Comparison of ENCODE assay signal across 11 mouse cellular contexts in the genomic region with DNA sequence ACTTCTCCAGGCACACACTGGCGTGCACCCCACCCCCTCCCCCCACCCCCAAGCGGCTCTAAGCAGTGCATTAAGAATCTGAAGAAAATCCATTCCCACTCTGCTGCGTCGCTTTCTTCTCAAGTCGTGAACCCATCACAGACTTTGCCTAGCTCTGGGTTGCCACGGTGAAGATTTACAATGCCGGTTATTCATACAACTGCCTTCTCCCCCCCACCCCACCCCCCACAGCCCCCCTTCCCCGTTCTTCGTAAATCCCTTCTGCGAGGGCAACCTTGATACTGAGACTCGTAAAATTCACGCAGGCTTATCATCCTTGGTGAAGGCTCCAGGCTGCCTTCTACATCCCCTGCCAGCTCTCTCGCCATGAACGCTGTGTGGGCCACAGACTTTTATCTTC.
A peak's percentile ranks its signal among the peaks of the same experiment; 100 is the strongest.
DNase-seq lines count a peak whose midpoint lies in the region; ATAC-seq and TF ChIP-seq lines count a peak whose summit lies in the region.
"Had no signal": no experiment of that assay in that cellular context is flagged by ENCODE, and none has a peak within 500 bp of the region (broad histone marks: within the 10 kb centered on the region; RNA-seq: fewer than 3 reads in every experiment).

No protein-coding gene starts in this region.

- peak overlapping the region; percentile 44 for H3K4me2 ChIP-seq in forebrain, embryonic 15.5 days (replicated peaks)
- peak overlapping the region; percentile 35 for H3K4me2 ChIP-seq in limb, embryonic 14.5 days (replicated peaks; ENCODE audit: low read depth, low read length, severe bottlenecking)
- 0 out of 2 replicates have a peak overlapping the region, but pooled peaks have one; percentile 27 for H3K4me2 ChIP-seq in stomach, embryonic 16.5 days (ENCODE audit: low read depth, low read length)

- intact Hi-C loops in left cerebral cortex, adult 2 months (cut with DNase I) = loop anchor here (5.0 to 10.0 kb wide), 2 partner anchors 347 to 969 kb away; no protein-coding TSS in a partner anchor

- H3K9me3 ChIP-seq in forebrain, embryonic 15.5 days = no peaks in the 10 kb centered on the region
- no peaks in the 10 kb centered on the region for H3K9me3 ChIP-seq in limb, embryonic 14.5 days (ENCODE audit: control insufficient read depth, low read length)
- H3K9me3 ChIP-seq in stomach, embryonic 16.5 days (replicated peaks; ENCODE audit: control insufficient read depth, low read length) = no peaks in the 10 kb centered on the region

- no peak for TF ChIP-seq POLR2A in limb, embryonic 14.5 days (IDR thresholded peaks at IDR 0.05; ENCODE audit: borderline replicate concordance, extremely low read depth, insufficient read depth, insufficient read length)

- under 1% methylated on average over 14 of the region's 14 CpGs for WGBS in forebrain, embryonic 15.5 days
- WGBS in limb, embryonic 14.5 days = 8% methylated on average over 14 of the region's 14 CpGs
- WGBS in stomach, embryonic 16.5 days = 20% methylated on average over 14 of the region's 14 CpGs

- DNase-seq in left cerebral cortex, adult 2 months (ENCODE audit: extremely low spot score in 1 of 2, low spot score in 2 of 2) = no peak
- DNase-seq in left cerebral cortex, adult 8-10 months (ENCODE audit: low spot score in 2 of 2) = no peak
- DNase-seq in limb, embryonic 14.5 days (ENCODE audit: low spot score) = no peak
- DNase-seq in Muller cell, postnatal 12 days (ENCODE audit: inconsistent ontology term) = no peak
- no peak for DNase-seq in cerebellum, adult 9-11 months
- DNase-seq: lung, postnatal 36 days; thymus, postnatal 14 days had no signal

- H3K4me3 ChIP-seq in left cerebral cortex, adult 2 months = peak overlapping the region; percentile 14
- H3K4me3 ChIP-seq in forebrain, embryonic 15.5 days = peak overlapping the region; percentile 19; the same call in 1 of the 2 replicates
- 0 out of 2 replicates have a peak overlapping the region, but pooled peaks have one; percentile 4 for H3K4me3 ChIP-seq in limb, embryonic 14.5 days (replicated peaks; ENCODE audit: low read length)
- no peak overlapping the region for H3K4me3 ChIP-seq in stomach, embryonic 16.5 days (replicated peaks; ENCODE audit: low read length)

- no peak for TF ChIP-seq CTCF in left cerebral cortex, adult 2 months (IDR thresholded peaks at IDR 0.05)

- no peak overlapping the region for H3K27ac ChIP-seq in left cerebral cortex, adult 2 months
- peak overlapping the region; percentile 90 for H3K27ac ChIP-seq in forebrain, embryonic 15.5 days (replicated peaks)
- no peak overlapping the region for H3K27ac ChIP-seq in limb, embryonic 14.5 days (replicated peaks; ENCODE audit: low read depth, low read length)
- H3K27ac ChIP-seq in stomach, embryonic 16.5 days (ENCODE audit: low read length) = no peak overlapping the region

- no peaks in the 10 kb centered on the region for H3K27me3 ChIP-seq in forebrain, embryonic 15.5 days
- H3K27me3 ChIP-seq in limb, embryonic 14.5 days (ENCODE audit: control insufficient read depth, insufficient read depth, low read length) = no peaks in the 10 kb centered on the region
- no peaks in the 10 kb centered on the region for H3K27me3 ChIP-seq in stomach, embryonic 16.5 days (ENCODE audit: control insufficient read depth, insufficient read depth, low read length)

- peak overlapping the region; percentile 31 for H3K9ac ChIP-seq in forebrain, embryonic 15.5 days (replicated peaks)
- H3K9ac ChIP-seq in limb, embryonic 14.5 days (ENCODE audit: low read depth, low read length, severe bottlenecking) = 0 out of 2 replicates have a peak overlapping the region, but pooled peaks have one; percentile 12
- H3K9ac ChIP-seq in stomach, embryonic 16.5 days (ENCODE audit: low read length) = no peak overlapping the region

- peaks cover 34% of the 10 kb centered on the region for H3K4me1 ChIP-seq in forebrain, embryonic 15.5 days
- H3K4me1 ChIP-seq in limb, embryonic 14.5 days (ENCODE audit: control insufficient read depth, insufficient read depth, low read length) = peaks cover 11% of the 10 kb centered on the region; the same call in 1 of the 2 replicates
- peaks cover 3% of the 10 kb centered on the region; the same call in 1 of the 2 replicates for H3K4me1 ChIP-seq in stomach, embryonic 16.5 days (ENCODE audit: control insufficient read depth, insufficient read depth, low read length)

- H3K36me3 ChIP-seq in forebrain, embryonic 15.5 days = no peaks in the 10 kb centered on the region
- H3K36me3 ChIP-seq in limb, embryonic 14.5 days (ENCODE audit: control insufficient read depth, insufficient read depth, low read length) = no peaks in the 10 kb centered on the region
- no peaks in the 10 kb centered on the region for H3K36me3 ChIP-seq in stomach, embryonic 16.5 days (ENCODE audit: control insufficient read depth, insufficient read depth, low read length)
- H3K36me3 ChIP-seq: G1E had no signal

- ATAC-seq in forebrain, embryonic 15.5 days (replicated peaks) = peak; percentile 84
- ATAC-seq in limb, embryonic 14.5 days (ENCODE audit: low FRiP score, low read depth) = no peak
- ATAC-seq in stomach, embryonic 16.5 days (ENCODE audit: insufficient read depth, low FRiP score) = peak; percentile 37; the same call in 1 of the 2 replicates
- ATAC-seq in granulocyte monocyte progenitor cell, adult 5-6 weeks (replicated peaks; ENCODE audit: poor library complexity, severe bottlenecking) = no peak

Comparison
In these comparisons a context has a peak if more than half of its experiments do, and no peak if none do; other contexts are left out.
1. ATAC-seq: peak in forebrain, embryonic 15.5 days (single experiment) and stomach, embryonic 16.5 days (single experiment); none in limb, embryonic 14.5 days (single experiment) and granulocyte monocyte progenitor cell, adult 5-6 weeks (single experiment).
2. Peak in every context shown above with its lines, with median percentiles within 50 percentile points of each other: H3K4me2 ChIP-seq.